Mouse (Mus musculus) embryonic facial prominence, embryonic 12.5 days (tissue): Measurements from ENCODE around the gene Nps. TPM values are rescaled to one million over a fixed set of nuclear protein-coding genes. Genes with fewer than 3 reads are reported as not detected.
"Not testable (repeated sequence)": the region's sequence is repeated elsewhere in the genome, so short reads cannot be mapped to it uniquely, and the experiment has no call there.

Source experiments
- ATAC-seq: fragments of 200-750 bp; cut with Nextera tagmentation; 2 replicates; pipeline ENCODE4 v1.8.0; 2017; ENCODE audit not compliant: insufficient number of reproducible peaks, insufficient read depth, low FRiP score, low TSS enrichment
- H3K27ac ChIP-seq: fragments of 300-500 bp; sonication (generic); 2 replicates; pipeline ENCODE4 v1.5.1; 2016; ENCODE audit warnings: mild to moderate bottlenecking
- H3K27me3 ChIP-seq: fragments of 300-500 bp; sonication (generic); 2 replicates; pipeline ENCODE4 v1.6.1; 2016; ENCODE audit warnings: mild to moderate bottlenecking, moderate library complexity
- H3K36me3 ChIP-seq: fragments of 300-500 bp; sonication (generic); 2 replicates; pipeline ENCODE4 v1.6.1; 2016; ENCODE audit warnings: mild to moderate bottlenecking
- H3K4me1 ChIP-seq: fragments of 300-500 bp; sonication (generic); 2 replicates; pipeline ENCODE4 v1.6.1; 2016
- H3K4me2 ChIP-seq: fragments of 300-500 bp; sonication (generic); replicated peaks from 2 replicates; pipeline ENCODE4 v1.6.1; 2016; ENCODE audit warnings: mild to moderate bottlenecking, moderate library complexity
- H3K4me3 ChIP-seq: fragments of 300-500 bp; sonication (generic); 2 replicates; pipeline ENCODE4 v1.5.1; 2016; ENCODE audit warnings: mild to moderate bottlenecking
- H3K9ac ChIP-seq: fragments of 300-500 bp; sonication (generic); 2 replicates; pipeline ENCODE4 v1.6.1; 2016; ENCODE audit warnings: mild to moderate bottlenecking, moderate library complexity
- H3K9me3 ChIP-seq: fragments of 300-500 bp; sonication (generic); 2 replicates; pipeline ENCODE4 v1.6.1; 2016; ENCODE audit warnings: mild to moderate bottlenecking, moderate library complexity
- WGBS: fragments of 180-500 bp; shearing (Covaris S2); methylation state at CpG from one replicate; pipeline ENCODE4 v1.1.7; 2016; 5-methylcytosine and 5-hydroxymethylcytosine counted together
- polyA plus RNA-seq: library from polyadenylated mRNA; unstranded; fragments of >200 nt; fragmentation: Nextera tagmentation; extraction: Ambion mirVana; gene quantifications from 2 replicates; pipeline ENCODE4 v1.2.1, GENCODE M21; 2016

Nps gene
- 0.27 TPM in 1 of 2 replicates, not detected in the other for polyA plus RNA-seq

DNA sequence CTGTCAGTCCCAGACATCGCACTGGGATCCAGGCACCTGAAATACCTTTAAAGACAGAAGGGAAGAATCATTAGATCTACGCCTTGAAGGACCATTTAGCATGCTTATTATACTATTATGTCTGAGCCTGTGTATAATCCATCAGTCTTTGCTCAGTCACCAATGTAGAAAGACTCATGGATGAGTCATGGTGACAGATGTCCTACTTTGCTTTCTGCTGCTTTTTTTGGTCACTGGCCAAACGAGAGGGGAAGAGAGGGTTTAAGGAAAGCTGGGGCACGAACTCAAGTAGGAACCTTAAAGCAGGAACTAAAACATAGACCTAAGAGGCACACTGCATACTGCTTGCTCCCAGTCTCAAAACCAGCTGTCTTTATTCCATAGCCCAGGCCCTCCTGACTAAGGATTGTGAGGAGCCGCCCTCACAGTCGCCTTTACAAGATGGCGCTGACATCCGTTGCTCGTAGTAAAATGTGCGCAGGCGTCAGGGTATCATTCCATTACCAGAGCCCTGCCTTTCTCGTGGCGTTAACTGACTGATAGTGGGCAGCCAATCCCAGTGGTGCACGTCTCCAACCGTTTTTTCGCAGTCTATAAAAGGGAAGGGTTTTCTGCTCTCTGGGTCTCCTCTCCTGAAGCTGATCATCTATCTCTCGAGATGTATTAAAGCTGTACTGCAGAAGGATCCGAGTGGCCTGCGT is at the start of gene Nps:
TSS of gene Nps (plus strand) at position 651 of the 701 bp plus-strand sequence.
- not testable (repeated sequence) for H3K4me2 ChIP-seq, H3K36me3 ChIP-seq, H3K4me3 ChIP-seq, H3K9ac ChIP-seq, H3K9me3 ChIP-seq, H3K27ac ChIP-seq, H3K4me1 ChIP-seq, ATAC-seq, H3K27me3 ChIP-seq
- WGBS, result 89% methylated on average over 19 of the region's 19 CpGs

DNA sequence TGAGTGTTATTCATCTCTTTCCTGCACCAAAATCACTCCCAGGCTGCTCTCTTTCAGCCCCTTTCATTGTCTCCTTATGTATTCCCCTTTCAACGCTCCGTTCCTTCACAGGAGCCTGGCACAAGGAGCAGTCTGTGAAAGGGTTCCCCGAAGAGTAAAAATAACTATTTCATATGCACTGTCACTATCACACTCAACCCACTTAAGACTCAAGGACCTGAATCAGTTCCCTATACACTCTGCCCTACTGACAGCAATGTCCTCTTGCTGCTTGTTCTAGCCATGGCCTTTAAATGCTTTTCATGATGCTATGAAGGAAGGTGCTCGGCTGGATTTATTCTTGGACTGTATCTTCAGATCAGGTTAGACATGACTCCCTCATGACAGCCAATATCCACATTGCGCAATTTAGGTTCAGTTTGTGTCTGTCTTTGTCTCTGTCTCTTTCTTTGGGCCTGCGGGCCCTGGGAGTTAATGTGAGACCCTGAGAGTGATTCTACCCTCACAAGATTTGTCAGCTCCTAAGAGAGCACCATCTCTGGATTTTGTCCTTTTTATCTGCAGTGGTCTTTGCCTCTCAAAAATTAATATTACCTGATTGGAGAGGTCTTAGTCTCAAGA is 49.4 kb upstream of the Nps start:
- ATAC-seq, result no peak
- Histone ChIP-seq H3K4me2 (no peak overlapping the region), H3K4me1 (no peaks in the 10 kb centered on the region), H3K36me3 (no peaks in the 10 kb centered on the region), H3K27me3 (no peaks in the 10 kb centered on the region), H3K4me3 (no peak overlapping the region), H3K27ac (no peak overlapping the region), H3K9me3 (no peaks in the 10 kb centered on the region), H3K9ac (no peak overlapping the region)
- 88% methylated on average over 6 of the region's 6 CpGs for WGBS

DNA sequence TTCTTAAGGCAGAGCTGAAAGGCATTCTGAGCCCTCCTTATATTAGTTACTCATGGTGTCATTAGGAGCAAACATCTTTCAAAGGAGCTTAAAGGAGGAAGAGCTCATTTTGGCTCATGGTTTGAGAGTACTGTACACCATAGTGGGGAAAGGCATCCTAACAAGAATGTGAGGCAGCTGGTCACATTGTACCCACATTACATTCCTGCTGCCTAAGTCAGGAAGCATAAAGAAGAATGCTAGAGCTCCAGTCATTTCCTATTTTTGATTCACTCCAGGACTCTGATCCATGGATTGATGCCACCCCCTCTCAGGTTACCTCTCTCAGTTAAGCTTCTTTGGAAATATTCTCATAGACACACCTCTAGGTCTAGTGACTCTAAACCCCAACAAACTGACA is 48.2 kb upstream of the Nps start:
- no peaks in the 10 kb centered on the region for H3K4me1 ChIP-seq
- H3K36me3 ChIP-seq, result no peaks in the 10 kb centered on the region
- no peak overlapping the region for H3K27ac ChIP-seq
- no peaks in the 10 kb centered on the region for H3K27me3 ChIP-seq
- no peaks in the 10 kb centered on the region for H3K9me3 ChIP-seq
- no peak for ATAC-seq
- H3K4me2 ChIP-seq, result no peak overlapping the region
- no peak overlapping the region for H3K9ac ChIP-seq
- H3K4me3 ChIP-seq, result no peak overlapping the region

DNA sequence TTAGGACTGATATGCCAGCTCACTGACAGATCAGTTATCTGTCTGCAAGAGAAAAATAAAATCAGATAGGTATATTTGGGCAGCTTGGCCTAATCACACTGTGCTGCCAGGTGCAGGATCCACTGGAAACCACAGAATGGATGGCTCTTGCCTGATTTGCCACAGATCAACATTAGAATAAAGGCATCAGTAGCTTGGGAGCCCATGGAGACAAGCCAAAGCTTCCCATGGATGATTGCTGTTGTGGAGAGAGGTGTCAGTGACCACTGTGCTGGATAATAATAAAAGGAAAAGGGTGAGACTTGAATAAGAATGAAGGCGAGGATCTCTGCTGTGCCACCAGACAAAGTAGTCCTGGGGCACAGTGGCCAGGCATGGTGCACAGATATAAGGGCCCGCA is 47.7 kb upstream of the Nps start:
- no peak for ATAC-seq
- H3K4me2 ChIP-seq, result no peak overlapping the region
- H3K27me3 ChIP-seq, result no peaks in the 10 kb centered on the region
- no peak overlapping the region for H3K27ac ChIP-seq
- H3K4me1 ChIP-seq, result no peaks in the 10 kb centered on the region
- H3K9ac ChIP-seq, result no peak overlapping the region
- no peak overlapping the region for H3K4me3 ChIP-seq
- H3K9me3 ChIP-seq, result no peaks in the 10 kb centered on the region
- no peaks in the 10 kb centered on the region for H3K36me3 ChIP-seq
- 80% methylated on average over 2 of the region's 2 CpGs for WGBS

DNA sequence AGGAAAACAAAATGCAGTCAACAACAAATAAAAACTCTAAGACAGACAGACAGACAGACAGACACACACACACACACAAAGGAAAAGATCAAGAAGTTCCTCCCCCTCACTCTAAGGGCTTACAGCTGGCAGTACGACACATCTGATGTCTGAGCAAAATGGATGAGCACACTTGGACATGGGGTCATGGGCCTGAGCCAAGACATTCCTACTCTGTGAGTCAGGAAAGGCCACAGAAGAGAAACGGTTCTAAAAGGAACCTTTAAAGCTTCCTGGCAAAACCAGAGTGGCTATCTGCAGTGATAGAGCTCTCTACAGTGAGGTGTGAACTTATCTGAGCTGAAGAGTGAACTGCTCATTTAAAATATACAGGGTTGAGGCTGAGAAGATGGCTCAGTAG is 46.0 kb upstream of the Nps start:
- no peak for ATAC-seq
- no peak overlapping the region for H3K4me3 ChIP-seq

DNA sequence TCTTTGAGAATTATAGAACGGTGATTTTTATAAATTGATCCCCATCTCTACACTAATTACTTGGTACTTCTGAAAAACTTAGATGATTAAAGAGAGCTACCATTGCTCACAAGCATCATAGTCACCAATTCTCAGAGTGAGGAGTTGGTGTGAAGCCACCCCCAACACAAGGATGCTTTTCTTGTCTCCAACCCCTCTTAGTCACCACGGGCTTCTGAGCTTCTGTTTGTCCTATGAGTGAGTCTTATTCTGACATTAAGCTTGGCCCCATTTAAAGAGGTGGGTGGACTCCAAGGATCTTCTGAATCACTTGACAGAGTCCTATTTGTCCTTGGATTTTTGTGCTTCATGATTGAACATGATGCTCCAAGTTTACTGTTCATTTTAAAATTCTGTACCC is 37.0 kb upstream of the Nps start:
- Histone ChIP-seq H3K27me3 (no peaks in the 10 kb centered on the region), H3K27ac (no peak overlapping the region), H3K9me3 (no peaks in the 10 kb centered on the region), H3K4me1 (no peaks in the 10 kb centered on the region), H3K4me3 (no peak overlapping the region), H3K4me2 (no peak overlapping the region), H3K36me3 (no peaks in the 10 kb centered on the region), H3K9ac (no peak overlapping the region)
- ATAC-seq, result no peak
- 90% methylated on average over 2 of the region's 2 CpGs for WGBS

More for the DNA sequence above, 46.0 kb upstream of the Nps start:
- no peak overlapping the region for H3K9ac ChIP-seq
- no peaks in the 10 kb centered on the region for H3K4me1 ChIP-seq
- H3K4me2 ChIP-seq, result no peak overlapping the region
- no peaks in the 10 kb centered on the region for H3K9me3 ChIP-seq
- no peaks in the 10 kb centered on the region for H3K36me3 ChIP-seq
- no peaks in the 10 kb centered on the region for H3K27me3 ChIP-seq
- no peak overlapping the region for H3K27ac ChIP-seq
- 62% methylated on average over 2 of the region's 2 CpGs for WGBS

DNA sequence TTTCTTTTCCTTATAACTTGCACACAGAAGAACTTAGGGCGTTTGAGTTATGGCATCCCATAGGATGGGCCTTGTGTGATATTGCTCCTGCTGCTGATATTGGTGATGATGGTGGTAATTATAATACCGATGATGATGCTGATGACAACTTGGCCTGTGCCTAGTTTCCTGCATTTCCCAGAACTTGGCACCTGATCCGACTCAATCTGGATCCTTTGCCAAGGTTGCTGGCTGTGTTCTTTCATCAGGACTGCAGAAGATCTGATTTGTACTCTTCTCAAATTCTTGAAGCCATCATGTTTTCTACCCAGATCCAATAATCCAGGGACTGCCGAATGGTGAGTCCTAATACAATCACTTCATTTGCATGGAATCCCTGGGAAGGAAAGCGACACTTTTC is 32.5 kb upstream of the Nps start:
- H3K27me3 ChIP-seq, result no peaks in the 10 kb centered on the region
- H3K4me3 ChIP-seq, result no peak overlapping the region
- no peak for ATAC-seq
- 87% methylated on average over 5 of the region's 5 CpGs for WGBS
- H3K9ac ChIP-seq, result no peak overlapping the region
- H3K4me2 ChIP-seq, result no peak overlapping the region
- H3K4me1 ChIP-seq, result no peaks in the 10 kb centered on the region
- no peaks in the 10 kb centered on the region for H3K9me3 ChIP-seq
- H3K36me3 ChIP-seq, result no peaks in the 10 kb centered on the region
- no peak overlapping the region for H3K27ac ChIP-seq

DNA sequence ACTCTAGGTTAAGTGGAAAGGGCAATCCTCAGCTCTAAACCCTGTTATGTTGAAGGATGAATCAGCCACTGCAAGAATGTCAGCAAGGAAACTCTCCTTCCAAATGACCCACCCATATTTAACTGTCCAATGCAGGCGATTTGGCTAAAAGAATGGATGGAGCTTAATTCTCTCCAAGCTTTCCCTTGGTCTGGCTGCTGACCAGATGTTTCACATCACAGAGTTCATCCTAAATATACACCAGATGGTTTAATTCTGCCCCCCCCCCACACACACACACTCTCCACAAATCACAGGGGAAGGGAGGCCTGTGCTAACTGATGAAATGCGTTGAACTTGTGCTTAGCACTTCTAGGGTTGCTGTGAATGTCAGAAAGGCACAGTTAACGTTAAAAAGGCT is 21.4 kb upstream of the Nps start:
- WGBS, result 17% methylated on average over 3 of the region's 3 CpGs
- ATAC-seq, result no peak

DNA sequence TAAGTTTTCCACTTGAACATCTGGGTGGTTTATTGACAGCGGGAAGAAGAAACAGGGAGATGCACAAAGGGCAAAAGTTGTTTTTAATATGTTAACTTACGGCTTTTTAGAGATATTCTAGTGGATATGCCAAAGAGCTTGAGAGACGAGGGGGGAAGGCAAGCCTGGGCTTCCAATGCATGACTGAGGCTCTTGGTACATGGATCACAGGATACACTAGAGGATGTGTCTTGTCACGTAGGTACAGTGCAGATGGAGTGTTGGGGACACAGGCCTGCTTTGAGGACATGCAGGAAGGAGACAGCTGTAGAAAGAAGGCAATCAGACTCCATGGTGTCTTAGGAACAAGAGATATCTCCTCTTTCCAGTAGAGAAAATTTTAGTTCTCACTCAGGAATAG is 19.1 kb upstream of the Nps start:
- WGBS, result 84% methylated on average over 4 of the region's 4 CpGs
- peaks cover 16% of the 10 kb centered on the region for H3K4me1 ChIP-seq

More for the DNA sequence above, 21.4 kb upstream of the Nps start:
- peaks cover 16% of the 10 kb centered on the region for H3K4me1 ChIP-seq
- H3K4me3 ChIP-seq, result no peak overlapping the region
- no peaks in the 10 kb centered on the region for H3K36me3 ChIP-seq
- H3K9ac ChIP-seq, result no peak overlapping the region
- no peak overlapping the region for H3K4me2 ChIP-seq
- H3K27ac ChIP-seq, result no peak overlapping the region
- H3K9me3 ChIP-seq, result no peaks in the 10 kb centered on the region
- no peaks in the 10 kb centered on the region for H3K27me3 ChIP-seq

DNA sequence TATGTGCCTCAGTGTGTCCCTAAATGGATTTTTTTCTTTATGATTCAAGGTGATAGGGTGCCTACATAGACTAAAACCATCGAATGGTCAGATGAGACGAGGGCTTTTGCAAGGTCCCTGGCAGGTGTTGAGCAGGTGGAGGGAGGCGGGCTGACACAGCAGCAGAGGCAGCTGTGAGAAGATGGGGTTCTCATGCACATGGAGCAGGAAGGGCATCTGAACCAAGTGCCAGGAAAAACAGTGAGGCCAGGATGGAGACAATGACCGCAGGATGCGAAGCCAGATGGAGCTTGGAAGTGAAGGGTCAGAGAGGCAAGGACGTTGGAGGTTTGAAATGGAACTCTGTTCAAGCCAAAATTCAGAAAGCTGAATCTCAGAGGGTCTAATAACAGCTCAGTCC is 18.5 kb upstream of the Nps start:
- Histone ChIP-seq H3K4me3 (no peak overlapping the region), H3K4me2 (no peak overlapping the region), H3K36me3 (no peaks in the 10 kb centered on the region), H3K27me3 (no peaks in the 10 kb centered on the region), H3K27ac (no peak overlapping the region), H3K9ac (no peak overlapping the region), H3K9me3 (no peaks in the 10 kb centered on the region), H3K4me1 (peaks cover 16% of the 10 kb centered on the region)
- 86% methylated on average over 6 of the region's 6 CpGs for WGBS
- no peak for ATAC-seq

More for the DNA sequence above, 19.1 kb upstream of the Nps start:
- H3K36me3 ChIP-seq, result no peaks in the 10 kb centered on the region
- ATAC-seq, result no peak
- H3K27ac ChIP-seq, result no peak overlapping the region
- H3K9ac ChIP-seq, result no peak overlapping the region
- H3K4me2 ChIP-seq, result no peak overlapping the region
- H3K27me3 ChIP-seq, result no peaks in the 10 kb centered on the region
- no peaks in the 10 kb centered on the region for H3K9me3 ChIP-seq
- H3K4me3 ChIP-seq, result no peak overlapping the region

DNA sequence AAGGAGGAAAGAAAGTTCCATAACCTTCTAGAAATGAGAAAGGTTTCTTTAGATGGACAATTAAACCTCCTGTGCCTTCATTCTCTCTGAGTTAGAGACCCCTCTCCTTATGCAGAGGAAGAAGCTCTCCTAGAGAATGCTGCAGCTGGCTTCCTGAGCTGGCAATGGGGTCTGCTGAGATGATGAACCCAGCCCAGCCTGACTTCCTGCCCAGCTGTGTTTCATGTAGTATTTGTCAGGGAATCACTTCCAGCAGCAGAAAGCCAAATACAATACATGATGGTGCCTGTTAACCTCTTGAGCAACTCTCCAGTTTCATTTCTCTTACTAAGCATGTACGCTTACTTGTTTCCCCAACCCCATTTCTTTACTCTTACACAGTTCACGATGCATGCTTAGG is 17.9 kb upstream of the Nps start:
- Histone ChIP-seq H3K4me1 (peaks cover 16% of the 10 kb centered on the region), H3K4me2 (no peak overlapping the region), H3K27ac (no peak overlapping the region), H3K27me3 (no peaks in the 10 kb centered on the region), H3K4me3 (no peak overlapping the region), H3K36me3 (no peaks in the 10 kb centered on the region), H3K9ac (no peak overlapping the region), H3K9me3 (no peaks in the 10 kb centered on the region)
- 82% methylated on average over 2 of the region's 2 CpGs for WGBS
- no peak for ATAC-seq

DNA sequence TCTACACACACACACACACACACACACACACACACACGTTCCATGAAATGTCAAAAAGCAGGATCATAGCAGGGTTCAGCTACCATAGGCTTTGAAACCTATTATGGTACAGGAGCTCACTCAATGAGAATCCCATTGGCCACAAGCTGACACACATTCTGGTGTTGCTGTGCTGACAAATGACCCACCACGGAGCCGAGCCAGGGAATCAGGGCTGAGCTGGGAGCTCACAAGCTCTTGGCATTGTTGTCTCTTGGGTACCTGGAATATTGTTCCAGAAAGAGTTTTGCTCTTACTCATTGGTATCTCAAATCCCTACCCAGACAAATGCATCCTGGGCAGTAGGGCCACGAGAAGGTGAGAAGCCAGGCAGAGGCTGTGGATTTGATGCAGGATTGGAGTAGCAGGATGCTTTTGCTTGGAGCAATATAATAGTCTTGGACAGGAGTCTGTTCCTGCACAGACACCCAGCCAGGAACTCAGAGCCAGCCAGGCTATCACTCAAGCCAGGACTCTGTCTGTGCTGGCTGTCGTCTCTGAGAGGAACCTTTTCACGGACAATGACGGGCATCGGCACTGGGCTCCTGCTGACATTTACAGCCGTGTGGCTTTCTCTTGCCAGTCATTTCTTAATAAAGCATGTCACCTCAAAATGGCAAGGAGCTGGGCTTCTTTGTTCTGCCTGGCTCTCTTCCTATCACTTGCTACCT is 14.2 kb upstream of the Nps start:
- H3K4me2 ChIP-seq, result no peak overlapping the region
- H3K36me3 ChIP-seq, result no peaks in the 10 kb centered on the region
- no peak overlapping the region for H3K9ac ChIP-seq
- WGBS, result 80% methylated on average over 9 of the region's 9 CpGs
- no peak overlapping the region for H3K4me3 ChIP-seq
- H3K9me3 ChIP-seq, result no peaks in the 10 kb centered on the region
- H3K27ac ChIP-seq, result no peak overlapping the region
- no peaks in the 10 kb centered on the region for H3K27me3 ChIP-seq
- H3K4me1 ChIP-seq, result no peaks in the 10 kb centered on the region
- ATAC-seq, result no peak
